In the genomic region with DNA sequence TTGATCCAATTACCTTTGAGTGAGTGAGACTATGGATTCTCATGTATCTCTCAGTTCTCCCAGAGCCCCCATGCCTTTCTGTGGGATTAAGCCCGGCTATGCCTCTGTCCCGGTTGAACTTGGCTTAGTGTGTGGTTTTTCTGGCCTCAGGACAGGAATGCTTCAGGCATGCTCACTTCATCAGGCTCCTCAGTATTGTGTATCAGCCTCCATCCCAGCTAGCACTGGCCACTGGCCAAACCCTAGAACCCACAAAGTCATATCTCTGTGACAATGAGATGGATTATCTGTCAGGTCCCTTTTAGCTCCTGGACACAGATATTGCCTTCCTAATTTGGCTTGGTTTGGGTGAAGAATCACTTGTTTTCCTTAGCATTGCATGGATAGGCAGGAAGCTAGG, we compare ENCODE assay signal across 24 mouse cellular contexts. TPM values are rescaled to one million over a fixed set of nuclear protein-coding genes. Genes with fewer than 3 reads are reported as not detected.
DNase-seq lines count a peak whose midpoint lies in the region; ATAC-seq and TF ChIP-seq lines count a peak whose summit lies in the region.
"Had no signal": no experiment of that assay in that cellular context is flagged by ENCODE, and none has a peak within 500 bp of the region (broad histone marks: within the 10 kb centered on the region; RNA-seq: fewer than 3 reads in every experiment).

No protein-coding gene starts in this region.

- no peaks in the 10 kb centered on the region for H3K36me3 ChIP-seq in heart, embryonic 12.5 days
- no peaks in the 10 kb centered on the region for H3K36me3 ChIP-seq in heart, adult 2 months (ENCODE audit: control insufficient read depth, insufficient read depth, low read length)
- H3K36me3 ChIP-seq in midbrain, embryonic 13.5 days, result no peaks in the 10 kb centered on the region; the same call in 1 of the 2 replicates
- H3K36me3 ChIP-seq in midbrain, embryonic 10.5 days, result no peaks in the 10 kb centered on the region
- no peaks in the 10 kb centered on the region for H3K36me3 ChIP-seq in hindbrain, embryonic 10.5 days
- H3K36me3 ChIP-seq: embryonic facial prominence, embryonic 12.5 days; forebrain, embryonic 12.5 days; G1E; intestine, embryonic 15.5 days had no signal

- H3K4me1 ChIP-seq in heart, embryonic 12.5 days (replicated peaks), result peaks cover 28% of the 10 kb centered on the region
- H3K4me1 ChIP-seq in heart, adult 2 months (ENCODE audit: control insufficient read depth, insufficient read depth, low read length), result no peaks in the 10 kb centered on the region
- peaks cover 74% of the 10 kb centered on the region for H3K4me1 ChIP-seq in midbrain, embryonic 13.5 days (replicated peaks)
- peaks cover 31% of the 10 kb centered on the region for H3K4me1 ChIP-seq in midbrain, embryonic 10.5 days
- peaks cover 35% of the 10 kb centered on the region for H3K4me1 ChIP-seq in hindbrain, embryonic 10.5 days (replicated peaks)
- H3K4me1 ChIP-seq: embryonic facial prominence, embryonic 12.5 days; intestine, embryonic 15.5 days had no signal

- TF ChIP-seq CTCF in heart, adult 2 months (IDR thresholded peaks at IDR 0.05), result no peak

- no peaks in the 10 kb centered on the region for H3K9me3 ChIP-seq in heart, embryonic 12.5 days (replicated peaks)
- H3K9me3 ChIP-seq in midbrain, embryonic 13.5 days, result no peaks in the 10 kb centered on the region
- no peaks in the 10 kb centered on the region for H3K9me3 ChIP-seq in midbrain, embryonic 10.5 days (replicated peaks)
- H3K9me3 ChIP-seq in hindbrain, embryonic 10.5 days, result no peaks in the 10 kb centered on the region
- H3K9me3 ChIP-seq: embryonic facial prominence, embryonic 12.5 days; forebrain, embryonic 12.5 days; G1E; intestine, embryonic 15.5 days had no signal

- no peak overlapping the region for H3K9ac ChIP-seq in heart, embryonic 12.5 days
- H3K9ac ChIP-seq in heart, adult 2 months (ENCODE audit: low read depth, low read length), result no peak overlapping the region
- H3K9ac ChIP-seq in midbrain, embryonic 13.5 days (replicated peaks), result no peak overlapping the region
- H3K9ac ChIP-seq: embryonic facial prominence, embryonic 12.5 days; forebrain, embryonic 12.5 days; hindbrain, embryonic 14.5 days; intestine, embryonic 15.5 days had no signal

- no peaks in the 10 kb centered on the region for H3K79me2 ChIP-seq in heart, adult 2 months (replicated peaks; ENCODE audit: control insufficient read depth, insufficient read depth, low read length)

- peak overlapping the region; percentile 52; the same call in 1 of the 2 replicates for H3K27ac ChIP-seq in heart, embryonic 12.5 days (ENCODE audit: poor library complexity, severe bottlenecking)
- H3K27ac ChIP-seq in heart, adult 2 months, result no peak overlapping the region
- H3K27ac ChIP-seq in midbrain, embryonic 13.5 days, result 0 out of 2 replicates have a peak overlapping the region, but pooled peaks have one; percentile 9
- no peak overlapping the region for H3K27ac ChIP-seq in midbrain, embryonic 10.5 days (replicated peaks)
- no peak overlapping the region for H3K27ac ChIP-seq in hindbrain, embryonic 10.5 days
- H3K27ac ChIP-seq: embryonic facial prominence, embryonic 12.5 days; forebrain, embryonic 12.5 days; hindbrain, embryonic 14.5 days; intestine, embryonic 15.5 days had no signal

- no peak for ATAC-seq in heart, embryonic 12.5 days (ENCODE audit: insufficient number of reproducible peaks, low FRiP score)
- ATAC-seq in midbrain, embryonic 13.5 days, result no peak
- ATAC-seq: activated CD4-positive, CD25-positive, alpha-beta regulatory T cell, adult 4 months; CD4-positive, CD25-positive, alpha-beta regulatory T cell, adult 4 months; forebrain, embryonic 16.5 days; intestine, embryonic 15.5 days; Patski had no signal

- H3K4me3 ChIP-seq in heart, embryonic 12.5 days, result no peak overlapping the region
- H3K4me3 ChIP-seq in heart, adult 2 months, result no peak overlapping the region
- H3K4me3 ChIP-seq in midbrain, embryonic 13.5 days (replicated peaks), result no peak overlapping the region
- H3K4me3 ChIP-seq in midbrain, embryonic 10.5 days, result no peak overlapping the region
- no peak overlapping the region for H3K4me3 ChIP-seq in hindbrain, embryonic 10.5 days
- H3K4me3 ChIP-seq: embryonic facial prominence, embryonic 12.5 days; forebrain, embryonic 12.5 days; intestine, embryonic 15.5 days had no signal

- no peak for TF ChIP-seq EP300 in heart, adult 2 months (IDR thresholded peaks at IDR 0.05; ENCODE audit: insufficient read depth, low read depth, low read length)

- no peak overlapping the region for H3K4me2 ChIP-seq in heart, embryonic 12.5 days
- no peak overlapping the region for H3K4me2 ChIP-seq in midbrain, embryonic 13.5 days (replicated peaks)
- H3K4me2 ChIP-seq: embryonic facial prominence, embryonic 12.5 days; forebrain, embryonic 12.5 days; hindbrain, embryonic 14.5 days; intestine, embryonic 15.5 days had no signal

- intact Hi-C loops in heart, adult 2 months (cut with DNase I), result no loop called here

- H3K27me3 ChIP-seq in heart, embryonic 12.5 days (replicated peaks), result peaks cover 32% of the 10 kb centered on the region
- H3K27me3 ChIP-seq in heart, adult 2 months (ENCODE audit: control insufficient read depth, insufficient read depth, low read length), result no peaks in the 10 kb centered on the region; the same call in 1 of the 2 replicates
- H3K27me3 ChIP-seq in midbrain, embryonic 13.5 days, result peaks cover 3% of the 10 kb centered on the region; the same call in 1 of the 2 replicates
- H3K27me3 ChIP-seq in midbrain, embryonic 10.5 days (ENCODE audit: low read depth, poor library complexity, severe bottlenecking), result peaks cover 17% of the 10 kb centered on the region
- H3K27me3 ChIP-seq in hindbrain, embryonic 10.5 days (ENCODE audit: insufficient read depth, poor library complexity, severe bottlenecking), result peaks cover 39% of the 10 kb centered on the region
- H3K27me3 ChIP-seq: intestine, embryonic 15.5 days had no signal

- no peak for DNase-seq in heart, adult 2 months
- DNase-seq in midbrain, embryonic 10.5 days (ENCODE audit: low spot score), result no peak
- peak; percentile 9 for DNase-seq in 416B (ENCODE audit: low read depth)
- DNase-seq in hindbrain, embryonic 10.5 days (ENCODE audit: low spot score), result no peak
- DNase-seq: adrenal gland, postnatal 25 days; B cell, adult 2 months; cerebellum, adult 18-20 months; cerebellum, postnatal 14 days; embryo, embryonic 11 days; gastrocnemius, postnatal 10 days; heart, adult 18-20 months; heart, postnatal 10 days; heart, postnatal 4 days had no signal

- 20% methylated on average over 2 of the region's 2 CpGs for WGBS in heart, embryonic 12.5 days
- 33% methylated on average over 2 of the region's 2 CpGs for WGBS in heart, adult 2 months
- WGBS in midbrain, embryonic 13.5 days, result 47% methylated on average over 2 of the region's 2 CpGs
- WGBS in midbrain, embryonic 10.5 days, result 80% methylated on average over 2 of the region's 2 CpGs
- WGBS in hindbrain, embryonic 10.5 days, result 72% methylated on average over 2 of the region's 2 CpGs

- TF ChIP-seq POLR2A in heart, adult 2 months (IDR thresholded peaks at IDR 0.05; ENCODE audit: insufficient read depth, low read depth, low read length), result no peak

RNA-seq across cellular contexts. Expression of gene Cacna2d2, which starts 23.5 kb away (rescaled TPM):
- polyA plus RNA-seq in heart, embryonic 12.5 days (2016; fragmentation: Nextera tagmentation; extraction: Ambion mirVana), result 5.9 and 6.2 TPM in 2 replicates
- total RNA-seq in heart, adult 2 months (2021), result 10 to 100 TPM; 12.9 to 14.1 TPM
- polyA plus RNA-seq in heart, adult 2 months (2012; rRNA removed), result 10.5 and 13.3 TPM in 2 replicates
- polyA plus RNA-seq in midbrain, embryonic 13.5 days (2015; fragmentation: Nextera tagmentation; extraction: Ambion mirVana), result 5.9 and 7.1 TPM in 2 replicates
- 1.00 and 1.7 TPM in 2 replicates for polyA plus RNA-seq in midbrain, embryonic 10.5 days (2016; fragmentation: Nextera tagmentation; extraction: Ambion mirVana)
- polyA plus RNA-seq in hindbrain, embryonic 10.5 days (2016; fragmentation: Nextera tagmentation; extraction: Ambion mirVana), result 0.87 and 2.9 TPM in 2 replicates

Comparison
In these comparisons a context has a peak if more than half of its experiments do, and no peak if none do; other contexts are left out.
1. H3K27ac ChIP-seq: peak in heart, embryonic 12.5 days (single experiment) and midbrain, embryonic 13.5 days (single experiment); none in heart, adult 2 months (single experiment), midbrain, embryonic 10.5 days (single experiment) and hindbrain, embryonic 10.5 days (single experiment).